Mouse (Mus musculus) neural tube, embryonic 14.5 days (tissue): ENCODE data around the gene Atp2b1. TPM values are rescaled to one million over a fixed set of nuclear protein-coding genes. Genes with fewer than 3 reads are reported as not detected.
A peak's percentile ranks its signal among the peaks of the same experiment; 100 is the strongest.

Source experiments
- ATAC-seq: fragments of 200-750 bp; cut with Nextera tagmentation; 2 replicates; pipeline ENCODE4 v1.8.0; 2017; ENCODE audit warnings: low read depth, mild to moderate bottlenecking, moderate TSS enrichment, moderate library complexity
- H3K27ac ChIP-seq: fragments of 300-500 bp; sonication (generic); 2 replicates; pipeline ENCODE4 v1.5.1; 2014; ENCODE audit warnings: low read depth, mild to moderate bottlenecking, control low read depth, low read length, moderate library complexity, mixed read lengths
- H3K27me3 ChIP-seq: fragments of 300-500 bp; sonication (generic); 2 replicates; pipeline ENCODE4 v1.6.1; 2014; ENCODE audit warnings: low read length; ENCODE audit not compliant: control insufficient read depth, insufficient read depth
- H3K36me3 ChIP-seq: fragments of 300-500 bp; sonication (generic); 2 replicates; pipeline ENCODE4 v1.6.1; 2014; ENCODE audit warnings: low read length, mixed read lengths; ENCODE audit not compliant: control insufficient read depth, insufficient read depth
- H3K4me1 ChIP-seq: fragments of 300-500 bp; sonication (generic); 2 replicates; pipeline ENCODE4 v1.6.1; 2014; ENCODE audit warnings: low read length; ENCODE audit not compliant: control insufficient read depth, insufficient read depth
- H3K4me2 ChIP-seq: fragments of 300-500 bp; sonication (generic); 2 replicates; pipeline ENCODE4 v1.6.1; 2014; ENCODE audit warnings: mild to moderate bottlenecking, low read depth, low read length, control low read depth
- H3K4me3 ChIP-seq: fragments of 300-500 bp; sonication (generic); 2 replicates; pipeline ENCODE4 v1.5.1; 2014; ENCODE audit warnings: low read depth, low read length, control low read depth, mixed read lengths
- H3K9ac ChIP-seq: fragments of 300-500 bp; sonication (generic); replicated peaks from 2 replicates; pipeline ENCODE4 v1.6.1; 2014; ENCODE audit warnings: low read depth, mild to moderate bottlenecking, control low read depth, low read length, mixed read lengths
- H3K9me3 ChIP-seq: fragments of 300-500 bp; sonication (generic); 2 replicates; pipeline ENCODE4 v1.6.1; 2016; ENCODE audit warnings: low read length; ENCODE audit not compliant: control insufficient read depth
- WGBS: fragments of 180-500 bp; shearing (Covaris S2); extraction: QIAGEN DNeasy Blood & Tissue Kit; methylation state at CpG from one replicate; pipeline ENCODE4 v1.1.7; 2014; 5-methylcytosine and 5-hydroxymethylcytosine counted together
- polyA plus RNA-seq: library from polyadenylated mRNA; unstranded; fragments of >200 nt; fragmentation: Nextera tagmentation; extraction: Ambion mirVana; gene quantifications from 2 replicates; pipeline ENCODE4 v1.2.1, GENCODE M21; 2014

The Atp2b1 gene
- polyA plus RNA-seq, 1 experiment from 2014 or later, result 412 TPM

DNA sequence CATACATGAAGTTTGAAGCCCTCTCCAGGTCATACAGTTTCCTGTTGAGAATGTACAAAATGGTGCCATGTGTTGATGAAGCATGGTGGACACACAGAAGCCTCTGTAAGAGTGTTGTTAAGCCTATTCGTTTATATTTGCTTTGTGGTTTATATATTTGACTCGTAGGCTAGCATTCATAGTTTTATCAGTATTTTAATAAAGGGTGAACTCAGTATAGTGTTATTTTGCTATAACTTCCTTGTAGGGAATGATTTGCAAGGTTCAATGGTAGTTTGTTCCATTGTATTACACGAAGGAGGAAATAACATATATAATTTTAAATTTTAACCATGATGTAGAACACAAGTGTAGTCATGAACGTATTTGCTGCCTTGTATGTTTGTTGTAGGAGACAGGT lies 25.9 kb downstream of the Atp2b1 start:
- no peaks in the 10 kb centered on the region for H3K36me3 ChIP-seq
- 97% methylated on average over 4 of the region's 4 CpGs for WGBS
- H3K9ac ChIP-seq, result no peak overlapping the region
- H3K4me3 ChIP-seq, result no peak overlapping the region
- H3K4me2 ChIP-seq, result no peak overlapping the region
- no peak overlapping the region for H3K27ac ChIP-seq
- no peaks in the 10 kb centered on the region for H3K4me1 ChIP-seq
- H3K27me3 ChIP-seq, result no peaks in the 10 kb centered on the region
- H3K9me3 ChIP-seq, result no peaks in the 10 kb centered on the region
- no peak for ATAC-seq

DNA sequence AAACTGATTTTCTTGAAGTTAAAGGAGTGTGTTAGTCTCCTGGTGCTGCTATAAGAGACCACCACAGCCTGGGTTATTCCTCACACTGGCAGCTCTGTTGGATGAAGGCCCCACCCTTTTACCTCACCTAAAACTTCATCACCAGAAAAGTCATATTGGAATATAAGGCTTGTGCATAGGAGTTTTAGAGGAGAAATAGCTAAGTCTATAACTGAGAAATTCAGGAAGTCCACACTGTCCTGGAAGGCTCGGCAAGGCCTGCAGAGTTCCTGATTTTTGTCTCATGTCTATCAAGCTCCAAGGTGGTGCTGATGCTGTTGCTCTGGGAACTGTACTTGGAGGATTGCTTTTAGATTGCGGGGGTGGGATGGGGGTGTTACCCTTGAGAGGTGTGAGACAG lies 26.6 kb downstream of the Atp2b1 start:
- WGBS, result 90% methylated on average over 2 of the region's 2 CpGs
- Histone ChIP-seq H3K27me3 (no peaks in the 10 kb centered on the region), H3K4me1 (no peaks in the 10 kb centered on the region), H3K9me3 (no peaks in the 10 kb centered on the region), H3K36me3 (no peaks in the 10 kb centered on the region), H3K27ac (no peak overlapping the region), H3K9ac (no peak overlapping the region), H3K4me2 (no peak overlapping the region), H3K4me3 (no peak overlapping the region)
- ATAC-seq, result no peak

DNA sequence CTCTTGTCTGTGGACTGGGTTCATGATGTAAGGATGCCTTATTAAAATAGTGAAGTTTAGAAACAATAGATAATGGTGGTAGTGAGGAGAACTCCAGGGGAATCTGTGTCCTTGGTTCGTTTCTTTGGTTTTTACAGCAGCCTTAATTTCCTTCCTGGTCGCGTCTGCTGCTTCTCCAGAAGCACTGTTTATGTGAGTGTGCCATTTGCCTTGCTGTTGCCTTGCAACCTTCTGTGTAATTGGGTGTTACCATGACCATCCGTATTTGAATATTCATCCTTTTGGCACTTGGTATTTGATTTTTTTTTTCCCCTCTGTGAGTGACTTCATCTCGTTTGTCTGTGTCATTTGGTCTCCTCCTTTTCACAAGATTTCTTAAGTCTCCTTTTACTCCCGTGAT lies 27.8 kb downstream of the Atp2b1 start:
- no peak for ATAC-seq
- Histone ChIP-seq H3K27ac (no peak overlapping the region), H3K36me3 (no peaks in the 10 kb centered on the region), H3K9ac (no peak overlapping the region), H3K4me3 (no peak overlapping the region), H3K4me1 (peaks cover under 1% of the 10 kb centered on the region; the same call in 1 of the 2 replicates), H3K4me2 (no peak overlapping the region), H3K9me3 (no peaks in the 10 kb centered on the region), H3K27me3 (no peaks in the 10 kb centered on the region)
- 51% methylated on average over 6 of the region's 6 CpGs for WGBS

DNA sequence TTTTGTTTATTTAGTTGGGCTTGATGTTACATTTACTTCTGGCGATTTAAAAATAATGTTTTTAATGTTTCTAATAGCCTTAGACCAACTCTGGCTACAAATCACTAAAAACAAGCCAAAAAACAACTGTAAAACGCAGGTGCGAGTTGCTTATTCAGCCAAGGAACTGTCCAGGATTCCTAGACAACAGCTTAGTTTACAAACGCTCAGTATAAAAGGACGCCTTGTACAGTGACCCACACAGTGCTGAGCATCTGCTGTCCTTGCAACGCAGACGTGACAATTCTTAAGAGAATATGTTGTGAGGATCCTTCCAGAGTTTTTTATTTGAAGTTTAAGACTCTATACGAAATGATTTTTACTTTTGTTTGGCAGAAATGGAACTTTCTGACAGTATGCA lies 28.8 kb downstream of the Atp2b1 start:
- WGBS, result 79% methylated on average over 8 of the region's 8 CpGs

DNA sequence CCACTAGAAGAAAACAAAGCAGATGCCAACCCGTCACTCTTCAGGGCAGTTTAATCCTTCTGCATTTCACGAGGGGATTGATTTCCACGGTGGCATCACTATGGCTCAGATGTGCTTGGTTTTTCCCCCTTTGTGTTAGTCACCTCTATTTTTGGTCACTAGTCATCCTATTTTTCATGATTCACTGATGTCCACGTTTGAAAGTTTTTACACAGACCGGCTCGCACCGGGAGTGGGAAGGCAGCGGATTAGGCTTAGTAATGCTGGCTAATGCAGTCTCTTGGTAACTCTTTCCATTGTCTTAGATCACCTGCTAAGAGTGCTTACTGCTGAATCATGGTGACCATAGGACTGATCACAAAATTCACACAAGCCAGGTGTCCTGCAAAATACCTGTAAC lies 29.7 kb downstream of the Atp2b1 start:
- Histone ChIP-seq H3K4me1 (peaks cover 12% of the 10 kb centered on the region), H3K36me3 (no peaks in the 10 kb centered on the region), H3K9ac (no peak overlapping the region), H3K4me2 (no peak overlapping the region), H3K9me3 (no peaks in the 10 kb centered on the region), H3K27me3 (no peaks in the 10 kb centered on the region), H3K27ac (no peak overlapping the region), H3K4me3 (no peak overlapping the region)
- no peak for ATAC-seq
- 82% methylated on average over 8 of the region's 8 CpGs for WGBS

More for the DNA sequence above, 28.8 kb downstream of the Atp2b1 start:
- no peaks in the 10 kb centered on the region for H3K9me3 ChIP-seq
- H3K4me2 ChIP-seq, result no peak overlapping the region
- H3K9ac ChIP-seq, result no peak overlapping the region
- peaks cover 9% of the 10 kb centered on the region for H3K4me1 ChIP-seq
- no peak overlapping the region for H3K27ac ChIP-seq
- no peak overlapping the region for H3K4me3 ChIP-seq
- H3K27me3 ChIP-seq, result no peaks in the 10 kb centered on the region
- no peaks in the 10 kb centered on the region for H3K36me3 ChIP-seq
- ATAC-seq, result no peak

GRCm38 (mm10) chr10:98946031-98946791 lies 32.0 kb downstream of the Atp2b1 start:
- Histone ChIP-seq H3K4me2 (no peak overlapping the region), H3K9ac (no peak overlapping the region), H3K36me3 (no peaks in the 10 kb centered on the region), H3K27me3 (no peaks in the 10 kb centered on the region), H3K4me1 (peaks cover 12% of the 10 kb centered on the region), H3K4me3 (no peak overlapping the region), H3K27ac (no peak overlapping the region), H3K9me3 (no peaks in the 10 kb centered on the region)
- WGBS, result 56% methylated on average over 9 of the region's 9 CpGs
- peak; percentile 41; the same call in 1 of the 2 replicates for ATAC-seq

DNA sequence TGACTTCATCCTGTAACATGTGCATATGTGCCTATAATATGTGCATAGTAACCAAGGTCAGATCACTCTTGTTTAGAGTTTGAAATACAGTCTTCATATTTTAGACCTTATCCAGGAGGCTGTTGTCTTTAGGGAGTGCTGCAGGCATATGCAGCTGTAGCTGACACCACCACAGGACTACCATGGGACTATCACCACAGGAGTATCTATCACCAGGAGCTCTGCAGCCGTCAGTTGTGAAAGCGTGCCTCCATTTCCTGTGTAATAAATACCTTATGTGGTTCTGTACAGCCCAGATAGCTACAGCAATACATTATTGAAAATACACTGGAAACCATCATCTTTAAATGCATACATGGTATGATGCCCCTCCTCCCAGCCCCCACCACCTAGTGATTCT lies 33.0 kb downstream of the Atp2b1 start:
- Histone ChIP-seq H3K27ac (peak overlapping the region; percentile 6; the same call in 1 of the 2 replicates), H3K4me3 (no peak overlapping the region), H3K4me1 (peaks cover 12% of the 10 kb centered on the region), H3K27me3 (no peaks in the 10 kb centered on the region), H3K9ac (no peak overlapping the region), H3K4me2 (no peak overlapping the region), H3K36me3 (no peaks in the 10 kb centered on the region), H3K9me3 (no peaks in the 10 kb centered on the region)
- 36% methylated on average over 2 of the region's 2 CpGs for WGBS
- no peak for ATAC-seq

DNA sequence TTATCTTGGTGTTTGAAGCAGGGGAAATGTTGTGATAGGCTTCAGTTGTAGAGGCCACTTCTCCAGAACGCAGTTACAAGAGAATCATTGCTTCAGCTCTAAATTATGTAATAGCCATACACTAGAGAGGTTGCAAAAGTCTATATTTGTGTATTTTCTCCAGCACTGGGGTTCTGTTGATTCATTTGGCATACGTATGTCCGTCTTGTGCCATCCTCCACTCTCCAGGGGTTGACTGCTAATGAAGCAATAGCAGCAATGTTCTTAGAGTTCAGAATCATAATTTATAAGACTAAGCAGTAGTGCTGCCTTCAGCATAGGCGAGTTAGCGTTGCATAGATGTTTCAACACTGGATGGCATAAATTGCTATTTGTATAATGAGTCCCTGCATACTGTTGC lies 33.9 kb downstream of the Atp2b1 start:
- 54% methylated on average over 5 of the region's 5 CpGs for WGBS
- H3K4me2 ChIP-seq, result no peak overlapping the region
- no peaks in the 10 kb centered on the region for H3K27me3 ChIP-seq
- no peak overlapping the region for H3K27ac ChIP-seq
- no peak overlapping the region for H3K4me3 ChIP-seq
- H3K4me1 ChIP-seq, result peaks cover 12% of the 10 kb centered on the region
- no peak for ATAC-seq
- no peaks in the 10 kb centered on the region for H3K36me3 ChIP-seq
- no peaks in the 10 kb centered on the region for H3K9me3 ChIP-seq
- H3K9ac ChIP-seq, result no peak overlapping the region

DNA sequence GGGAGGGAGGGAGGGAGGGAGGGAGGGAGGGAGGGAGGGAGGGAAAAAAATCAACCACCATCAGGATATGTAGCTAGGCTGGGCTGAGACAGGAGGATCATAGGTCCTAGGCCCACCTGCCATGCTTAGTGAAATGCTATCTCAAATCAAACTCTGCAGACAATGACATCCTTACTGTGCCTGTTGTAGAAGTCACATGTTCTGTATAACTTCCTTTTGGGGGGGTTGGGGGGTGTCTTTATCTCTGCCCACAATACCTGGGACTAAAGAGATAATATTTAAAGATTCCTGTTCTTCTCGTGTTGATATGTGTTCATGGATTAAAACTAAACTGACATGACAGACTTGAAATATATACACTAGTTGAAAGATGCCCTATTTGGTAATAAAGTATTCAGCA lies 35.5 kb downstream of the Atp2b1 start:
- Histone ChIP-seq H3K9ac (no peak overlapping the region), H3K36me3 (no peaks in the 10 kb centered on the region), H3K27me3 (no peaks in the 10 kb centered on the region), H3K9me3 (no peaks in the 10 kb centered on the region), H3K27ac (no peak overlapping the region), H3K4me1 (peaks cover 12% of the 10 kb centered on the region), H3K4me3 (no peak overlapping the region), H3K4me2 (no peak overlapping the region)
- no peak for ATAC-seq
- WGBS, result 87% methylated on average over 1 of the region's 1 CpGs
